Mouse (Mus musculus): ENCODE measurements around the gene Brinp2. TPM values are rescaled to one million over a fixed set of nuclear protein-coding genes. Genes with fewer than 3 reads are reported as not detected.

Brinp2 gene
- polyA plus RNA-seq, 1 experiment from 2014 or later = 0.58 TPM

GRCm38 (mm10) chr1:158214743-158215142, 141.4 kb downstream of the Brinp2 start:
- ATAC-seq (replicated peaks; ENCODE audit: insufficient number of reproducible peaks, low FRiP score, low TSS enrichment, low read depth) = no peak
- H3K4me3 ChIP-seq (ENCODE audit: low read depth, low read length) = no peak overlapping the region
- H3K4me1 ChIP-seq (ENCODE audit: control insufficient read depth, insufficient read depth, low read length) = no peaks in the 10 kb centered on the region
- no peak for DNase-seq (ENCODE audit: low spot score)
- H3K27ac ChIP-seq (replicated peaks; ENCODE audit: low read depth, low read length) = no peak overlapping the region
- H3K4me2 ChIP-seq (ENCODE audit: low read depth, low read length) = no peak overlapping the region
- H3K9me3 ChIP-seq (replicated peaks; ENCODE audit: control insufficient read depth, low read length) = no peaks in the 10 kb centered on the region
- WGBS = 53% methylated on average over 5 of the region's 5 CpGs
- H3K9ac ChIP-seq (replicated peaks; ENCODE audit: low read length) = no peak overlapping the region
- H3K27me3 ChIP-seq (ENCODE audit: control insufficient read depth, insufficient read depth, low read length) = no peaks in the 10 kb centered on the region
- H3K36me3 ChIP-seq (replicated peaks; ENCODE audit: control insufficient read depth, insufficient read depth, low read depth, low read length) = no peaks in the 10 kb centered on the region

- 85% methylated on average over 4 of the region's 4 CpGs for WGBS
- H3K4me3 ChIP-seq (ENCODE audit: low read depth, low read length) = no peak overlapping the region
- DNase-seq (ENCODE audit: low spot score) (no peak), ATAC-seq (replicated peaks; ENCODE audit: insufficient number of reproducible peaks, low FRiP score, low TSS enrichment, low read depth) (no peak)
- no peak overlapping the region for H3K4me2 ChIP-seq (ENCODE audit: low read depth, low read length)
- H3K27ac ChIP-seq (replicated peaks; ENCODE audit: low read depth, low read length) = no peak overlapping the region
- H3K27me3 ChIP-seq (ENCODE audit: control insufficient read depth, insufficient read depth, low read length) = no peaks in the 10 kb centered on the region
- H3K36me3 ChIP-seq (replicated peaks; ENCODE audit: control insufficient read depth, insufficient read depth, low read depth, low read length) = no peaks in the 10 kb centered on the region
- no peaks in the 10 kb centered on the region for H3K9me3 ChIP-seq (replicated peaks; ENCODE audit: control insufficient read depth, low read length)
- H3K9ac ChIP-seq (replicated peaks; ENCODE audit: low read length) = no peak overlapping the region
- H3K4me1 ChIP-seq (ENCODE audit: control insufficient read depth, insufficient read depth, low read length) = no peaks in the 10 kb centered on the region
These were observed 142.4 kb downstream of the Brinp2 start for GRCm38 (mm10) chr1:158213736-158214135.

GRCm38 (mm10) chr1:158207620-158208019, 148.5 kb downstream of the Brinp2 start:
- H3K36me3 ChIP-seq (replicated peaks; ENCODE audit: control insufficient read depth, insufficient read depth, low read depth, low read length) = no peaks in the 10 kb centered on the region
- H3K4me1 ChIP-seq (ENCODE audit: control insufficient read depth, insufficient read depth, low read length) = no peaks in the 10 kb centered on the region
- H3K27me3 ChIP-seq (ENCODE audit: control insufficient read depth, insufficient read depth, low read length) = no peaks in the 10 kb centered on the region
- DNase-seq (ENCODE audit: low spot score) (no peak), ATAC-seq (replicated peaks; ENCODE audit: insufficient number of reproducible peaks, low FRiP score, low TSS enrichment, low read depth) (no peak)
- H3K27ac ChIP-seq (replicated peaks; ENCODE audit: low read depth, low read length) = no peak overlapping the region
- no peak overlapping the region for H3K9ac ChIP-seq (replicated peaks; ENCODE audit: low read length)
- H3K4me3 ChIP-seq (ENCODE audit: low read depth, low read length) = no peak overlapping the region
- no peak overlapping the region for H3K4me2 ChIP-seq (ENCODE audit: low read depth, low read length)
- H3K9me3 ChIP-seq (replicated peaks; ENCODE audit: control insufficient read depth, low read length) = no peaks in the 10 kb centered on the region
- 71% methylated on average over 2 of the region's 2 CpGs for WGBS

GRCm38 (mm10) chr1:158202932-158203331, 153.2 kb downstream of the Brinp2 start:
- WGBS = 66% methylated on average over 2 of the region's 2 CpGs
- no peak overlapping the region for H3K4me2 ChIP-seq (ENCODE audit: low read depth, low read length)
- no peak overlapping the region for H3K27ac ChIP-seq (replicated peaks; ENCODE audit: low read depth, low read length)
- H3K9ac ChIP-seq (replicated peaks; ENCODE audit: low read length) = no peak overlapping the region
- no peak overlapping the region for H3K4me3 ChIP-seq (ENCODE audit: low read depth, low read length)
- no peaks in the 10 kb centered on the region for H3K36me3 ChIP-seq (replicated peaks; ENCODE audit: control insufficient read depth, insufficient read depth, low read depth, low read length)
- no peak for DNase-seq (ENCODE audit: low spot score)
- no peaks in the 10 kb centered on the region for H3K27me3 ChIP-seq (ENCODE audit: control insufficient read depth, insufficient read depth, low read length)
- no peak for ATAC-seq (replicated peaks; ENCODE audit: insufficient number of reproducible peaks, low FRiP score, low TSS enrichment, low read depth)
- no peaks in the 10 kb centered on the region for H3K4me1 ChIP-seq (ENCODE audit: control insufficient read depth, insufficient read depth, low read length)
- no peaks in the 10 kb centered on the region for H3K9me3 ChIP-seq (replicated peaks; ENCODE audit: control insufficient read depth, low read length)

Other genes starting within 250 kb of the Brinp2 start
- 8.5 and 8.9 TPM in 2 replicates for gene Astn1, start 5.9 kb upstream of the Brinp2 start, polyA plus RNA-seq (2014; fragmentation: Nextera tagmentation; extraction: Ambion mirVana)

All from embryonic facial prominence, embryonic 11.5 days (tissue).